Mouse (Mus musculus): ENCODE results near the gene Arhgap23.

DNA sequence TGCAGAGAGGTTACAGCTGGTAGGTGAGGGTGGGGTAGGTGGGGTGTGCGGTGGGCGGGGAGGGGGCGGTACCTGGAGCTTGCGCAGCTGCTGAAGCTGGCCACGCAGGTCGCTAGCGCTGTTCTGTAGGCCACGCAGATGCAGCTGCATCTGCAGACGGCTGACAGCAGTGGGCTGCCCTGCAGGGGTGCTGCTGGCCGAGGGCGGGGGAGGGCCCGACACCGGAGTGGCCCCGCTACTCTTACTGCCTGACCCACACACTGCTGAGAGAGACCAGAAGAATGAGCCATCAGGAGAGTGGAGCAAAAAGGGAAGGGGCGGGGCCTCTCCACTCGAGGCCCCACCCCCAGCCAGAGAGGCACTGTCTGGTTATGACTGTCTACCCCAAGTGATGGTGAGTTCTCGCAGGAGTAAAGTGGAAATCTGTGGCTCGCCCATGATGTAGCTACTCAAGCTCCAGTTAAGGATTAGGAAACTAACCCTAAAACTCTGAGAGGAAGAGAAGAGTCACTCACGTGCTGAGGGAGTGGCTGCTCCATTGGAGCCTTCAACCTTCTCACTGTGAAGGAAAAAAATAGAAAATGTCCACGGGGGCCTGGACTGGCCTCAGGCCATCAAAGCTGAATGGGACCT, 117.7 kb downstream of the Arhgap23 start:
- TF ChIP-seq POLR2A (IDR thresholded peaks at IDR 0.05; ENCODE audit: low read depth, low read length) = no peak
- TF ChIP-seq CTCF (conservative IDR thresholded peaks at IDR 0.05; ENCODE audit: insufficient read depth, insufficient read length, low read depth, low read length) = no peak

All from kidney, adult 2 months (tissue).